ENCODE assay signal across 8 mouse cellular contexts in genomic region chr2:90917999-90918698, GRCm38 (mm10). TPM values are rescaled to one million over a fixed set of nuclear protein-coding genes. Genes with fewer than 3 reads are reported as not detected.
A peak's percentile ranks its signal among the peaks of the same experiment; 100 is the strongest.
DNase-seq lines count a peak whose midpoint lies in the region; ATAC-seq lines count a peak whose summit lies in the region.

No protein-coding gene starts in this region.

- H3K4me2 ChIP-seq in heart, embryonic 15.5 days, result peak overlapping the region; percentile 89
- peak overlapping the region; percentile 71 for H3K4me2 ChIP-seq in midbrain, embryonic 13.5 days (replicated peaks)

- H3K27ac ChIP-seq in heart, embryonic 15.5 days, result peak overlapping the region; percentile 96
- peak overlapping the region; percentile 92 for H3K27ac ChIP-seq in midbrain, embryonic 13.5 days

- H3K4me1 ChIP-seq in heart, embryonic 15.5 days (replicated peaks), result peaks cover 32% of the 10 kb centered on the region
- H3K4me1 ChIP-seq in midbrain, embryonic 13.5 days (replicated peaks), result peaks cover 28% of the 10 kb centered on the region

- peak; percentile 78 for DNase-seq in embryo, embryonic 10.5 days (ENCODE audit: low spot score)
- no peak for DNase-seq in embryo, embryonic 10 days (ENCODE audit: low spot score)
- peak; percentile 43 for DNase-seq in adrenal gland, adult 8-10 months
- DNase-seq in kidney, postnatal 36 days, result peak; percentile 86 to 91
- no peak for DNase-seq in gastrocnemius, postnatal 25 days
- no peak for DNase-seq in urinary bladder, postnatal 10 days (ENCODE audit: low spot score)

- peak overlapping the region; percentile 70 for H3K4me3 ChIP-seq in heart, embryonic 15.5 days
- H3K4me3 ChIP-seq in midbrain, embryonic 13.5 days (replicated peaks), result peak overlapping the region; percentile 71

- peaks cover 9% of the 10 kb centered on the region for H3K36me3 ChIP-seq in heart, embryonic 15.5 days
- H3K36me3 ChIP-seq in midbrain, embryonic 13.5 days, result peaks cover 11% of the 10 kb centered on the region

- H3K9ac ChIP-seq in heart, embryonic 15.5 days, result peak overlapping the region; percentile 98
- peak overlapping the region; percentile 94 for H3K9ac ChIP-seq in midbrain, embryonic 13.5 days (replicated peaks)

- 7% methylated on average over 15 of the region's 16 CpGs for WGBS in heart, embryonic 15.5 days
- WGBS in midbrain, embryonic 13.5 days, result 11% methylated on average over 16 of the region's 16 CpGs

- no peaks in the 10 kb centered on the region for H3K9me3 ChIP-seq in heart, embryonic 15.5 days (replicated peaks)
- no peaks in the 10 kb centered on the region for H3K9me3 ChIP-seq in midbrain, embryonic 13.5 days

- no peaks in the 10 kb centered on the region for H3K27me3 ChIP-seq in heart, embryonic 15.5 days
- no peaks in the 10 kb centered on the region for H3K27me3 ChIP-seq in midbrain, embryonic 13.5 days

- ATAC-seq in heart, embryonic 15.5 days (replicated peaks; ENCODE audit: insufficient number of reproducible peaks, insufficient read depth, low FRiP score, low read depth), result peak; percentile 65
- peak; percentile 65; the same call in 1 of the 2 replicates for ATAC-seq in midbrain, embryonic 13.5 days

RNA-seq across cellular contexts. Expression of gene Ndufs3, which starts 13.5 kb away (rescaled TPM):
- 100 to 1,000 TPM; 308 to 467 (median 370) TPM for total RNA-seq in adrenal gland, adult 8-10 months (2022)
- 355 and 388 TPM in 2 replicates for polyA plus RNA-seq in heart, embryonic 15.5 days (2015; fragmentation: Nextera tagmentation; extraction: Ambion mirVana)
- polyA plus RNA-seq in midbrain, embryonic 13.5 days (2015; fragmentation: Nextera tagmentation; extraction: Ambion mirVana), result 210 TPM in 2 replicates
- total RNA-seq in gastrocnemius, postnatal 25 days (2021), result 100 to 1,000 TPM; 455 to 488 TPM

RNA-seq across cellular contexts. Expression of gene Kbtbd4, which starts 13.6 kb away (rescaled TPM):
- total RNA-seq in adrenal gland, adult 8-10 months (2022), result 10 to 100 TPM; 41.4 to 48.0 (median 45.2) TPM
- polyA plus RNA-seq in heart, embryonic 15.5 days (2015; fragmentation: Nextera tagmentation; extraction: Ambion mirVana), result 22.5 and 29.2 TPM in 2 replicates
- polyA plus RNA-seq in midbrain, embryonic 13.5 days (2015; fragmentation: Nextera tagmentation; extraction: Ambion mirVana), result 63.1 and 64.2 TPM in 2 replicates
- 10 to 100 TPM; 12.1 to 15.4 TPM for total RNA-seq in gastrocnemius, postnatal 25 days (2021)

RNA-seq across cellular contexts. Expression of gene Celf1, which starts 22.0 kb away (rescaled TPM):
- total RNA-seq in adrenal gland, adult 8-10 months (2022), result 100 to 1,000 TPM in 1 of 4 experiments, 10 to 100 TPM in 3; 74.4 to 102 (median 89.7) TPM
- 98.2 and 98.3 TPM in 2 replicates for polyA plus RNA-seq in heart, embryonic 15.5 days (2015; fragmentation: Nextera tagmentation; extraction: Ambion mirVana)
- polyA plus RNA-seq in midbrain, embryonic 13.5 days (2015; fragmentation: Nextera tagmentation; extraction: Ambion mirVana), result 137 and 140 TPM in 2 replicates
- total RNA-seq in gastrocnemius, postnatal 25 days (2021), result 10 to 100 TPM; 39.5 to 54.5 TPM

RNA-seq across cellular contexts. Expression of gene C1qtnf4, which starts 32.5 kb away (rescaled TPM):
- 1 to 10 TPM; 1.6 to 3.5 (median 2.8) TPM for total RNA-seq in adrenal gland, adult 8-10 months (2022)
- 11.4 and 14.5 TPM in 2 replicates for polyA plus RNA-seq in heart, embryonic 15.5 days (2015; fragmentation: Nextera tagmentation; extraction: Ambion mirVana)
- 18.1 and 27.3 TPM in 2 replicates for polyA plus RNA-seq in midbrain, embryonic 13.5 days (2015; fragmentation: Nextera tagmentation; extraction: Ambion mirVana)
- total RNA-seq in gastrocnemius, postnatal 25 days (2021), result 1 to 10 TPM; 3.2 to 4.3 TPM

Comparison
In these comparisons a context has a peak if more than half of its experiments do, and no peak if none do; other contexts are left out.
1. DNase-seq: peak in embryo, embryonic 10.5 days (single experiment), adrenal gland, adult 8-10 months (single experiment) and kidney, postnatal 36 days (2 of 2); none in embryo, embryonic 10 days (single experiment), gastrocnemius, postnatal 25 days (single experiment) and urinary bladder, postnatal 10 days (single experiment).